Comparison of ENCODE assay signal across 8 mouse cellular contexts in genomic region chr1:137656900-137657458, GRCm38 (mm10).
DNase-seq lines count a peak whose midpoint lies in the region; ATAC-seq lines count a peak whose summit lies in the region.

No protein-coding gene starts in this region.

- peak overlapping the region; percentile 64 for H3K27ac ChIP-seq in hindbrain, embryonic 15.5 days (replicated peaks)
- H3K27ac ChIP-seq in midbrain, embryonic 10.5 days (replicated peaks): peak overlapping the region; percentile 83

- WGBS in hindbrain, embryonic 15.5 days: 4% methylated on average over 6 of the region's 6 CpGs
- WGBS in midbrain, embryonic 10.5 days: 38% methylated on average over 6 of the region's 6 CpGs

- H3K4me2 ChIP-seq in hindbrain, embryonic 15.5 days: peak overlapping the region; percentile 6

- H3K9me3 ChIP-seq in hindbrain, embryonic 15.5 days: no peaks in the 10 kb centered on the region
- no peaks in the 10 kb centered on the region for H3K9me3 ChIP-seq in midbrain, embryonic 10.5 days (replicated peaks)

- DNase-seq in ovary, postnatal 14 days (ENCODE audit: low spot score): peak; percentile 7
- no peak for DNase-seq in ovary, postnatal 10 days (ENCODE audit: low spot score)
- peak; percentile 66 for DNase-seq in cerebellum, adult 9-11 months
- peak; percentile 13 for DNase-seq in gastrocnemius, postnatal 25 days
- DNase-seq in midbrain, embryonic 10.5 days (ENCODE audit: low spot score): peak; percentile 40
- no peak for DNase-seq in spleen, postnatal 36 days (ENCODE audit: low spot score in 2 of 2)
- DNase-seq in c-Kit-positive CD71-positive TER-119-positive erythroid progenitor cells, embryonic 14.5 days (ENCODE audit: low spot score): no peak

- peak; percentile 77 for ATAC-seq in hindbrain, embryonic 15.5 days (ENCODE audit: low FRiP score, low read depth)

- no peaks in the 10 kb centered on the region for H3K27me3 ChIP-seq in hindbrain, embryonic 15.5 days
- no peaks in the 10 kb centered on the region for H3K27me3 ChIP-seq in midbrain, embryonic 10.5 days (ENCODE audit: low read depth, poor library complexity, severe bottlenecking)

- no peaks in the 10 kb centered on the region for H3K36me3 ChIP-seq in hindbrain, embryonic 15.5 days
- H3K36me3 ChIP-seq in midbrain, embryonic 10.5 days: no peaks in the 10 kb centered on the region

- H3K4me3 ChIP-seq in hindbrain, embryonic 15.5 days: no peak overlapping the region
- peak overlapping the region; percentile 27 for H3K4me3 ChIP-seq in midbrain, embryonic 10.5 days

- H3K4me1 ChIP-seq in hindbrain, embryonic 15.5 days (replicated peaks): peaks cover 6% of the 10 kb centered on the region; the same call in 1 of the 2 replicates
- peaks cover 41% of the 10 kb centered on the region for H3K4me1 ChIP-seq in midbrain, embryonic 10.5 days

- H3K9ac ChIP-seq in hindbrain, embryonic 15.5 days: no peak overlapping the region

Comparison
In these comparisons a context has a peak if more than half of its experiments do, and no peak if none do; other contexts are left out.
1. DNase-seq: peak in ovary, postnatal 14 days (single experiment), cerebellum, adult 9-11 months (single experiment), gastrocnemius, postnatal 25 days (single experiment) and midbrain, embryonic 10.5 days (single experiment); none in ovary, postnatal 10 days (single experiment), spleen, postnatal 36 days (0 of 2) and c-Kit-positive CD71-positive TER-119-positive erythroid progenitor cells, embryonic 14.5 days (single experiment).